Mouse (Mus musculus) spleen, adult 2 months (tissue): Measurements from ENCODE around the gene Gm17545.

Experiments
- CTCF ChIP-seq: fragments of 200-500 bp; IDR thresholded peaks from 2 replicates; pipeline ENCODE4 v1.5.1; 2011; ENCODE audit warnings: mild to moderate bottlenecking, inconsistent platforms; ENCODE audit not compliant: insufficient read depth, insufficient read length, insufficient replicate concordance; ENCODE audit errors: extremely low read depth
- POLR2A ChIP-seq: fragments of 200-500 bp; IDR thresholded peaks from 2 replicates; pipeline ENCODE4 v1.6.1; 2011; ENCODE audit warnings: low read depth, low read length, inconsistent platforms

DNA sequence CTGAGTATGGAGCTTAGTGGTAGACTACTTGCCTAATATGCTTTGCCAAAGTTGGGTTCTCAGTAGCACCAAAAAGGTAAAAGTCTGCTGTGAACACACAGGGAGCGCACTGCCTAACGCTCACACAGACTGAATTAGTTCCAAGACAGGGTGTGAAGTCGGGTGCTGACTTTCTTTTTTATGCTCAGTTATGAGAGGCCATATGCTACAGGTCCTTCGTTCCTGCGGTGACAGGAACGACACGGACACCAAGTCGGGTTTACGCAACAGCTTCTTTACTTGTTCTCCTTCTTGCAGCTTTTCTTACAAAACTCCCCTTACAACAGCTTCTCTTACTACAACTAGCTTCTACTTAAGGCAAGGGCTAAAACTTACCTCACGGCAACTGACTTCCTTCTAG lies 10.9 kb upstream of the Gm17545 start:
- no peak for TF ChIP-seq CTCF
- no peak for TF ChIP-seq POLR2A
